Mouse (Mus musculus): ENCODE data around the gene March11. TPM values are rescaled to one million over a fixed set of nuclear protein-coding genes. Genes with fewer than 3 reads are reported as not detected.

March11 gene
- polyA plus RNA-seq, 1 experiment from 2014 or later = 2.2 TPM

- peak; percentile 8 for DNase-seq (ENCODE audit: low spot score)
- H3K4me1 ChIP-seq (replicated peaks) = no peaks in the 10 kb centered on the region
- H3K27me3 ChIP-seq (ENCODE audit: insufficient read depth, poor library complexity, severe bottlenecking) = no peaks in the 10 kb centered on the region
- WGBS = 92% methylated on average over 1 of the region's 1 CpGs
- no peaks in the 10 kb centered on the region for H3K9me3 ChIP-seq
- no peaks in the 10 kb centered on the region for H3K36me3 ChIP-seq
- no peak overlapping the region for H3K27ac ChIP-seq
- no peak overlapping the region for H3K4me3 ChIP-seq
Measured at GRCm38 (mm10) chr15:26327157-26327556, 18.3 kb downstream of the March11 start.

- no peak for DNase-seq (ENCODE audit: low spot score)
Measured at GRCm38 (mm10) chr15:26335791-26336190, 26.9 kb downstream of the March11 start.

GRCm38 (mm10) chr15:26337775-26338174 lies 28.9 kb downstream of the March11 start:
- DNase-seq (ENCODE audit: low spot score) = no peak
- Histone ChIP-seq H3K36me3 (no peaks in the 10 kb centered on the region), H3K27ac (no peak overlapping the region), H3K9me3 (no peaks in the 10 kb centered on the region), H3K27me3 (ENCODE audit: insufficient read depth, poor library complexity, severe bottlenecking) (no peaks in the 10 kb centered on the region), H3K4me1 (replicated peaks) (no peaks in the 10 kb centered on the region), H3K4me3 (no peak overlapping the region)
- 86% methylated on average over 2 of the region's 2 CpGs for WGBS

More at GRCm38 (mm10) chr15:26335791-26336190, 26.9 kb downstream of the March11 start:
- Histone ChIP-seq H3K27me3 (ENCODE audit: insufficient read depth, poor library complexity, severe bottlenecking) (no peaks in the 10 kb centered on the region), H3K27ac (no peak overlapping the region), H3K9me3 (no peaks in the 10 kb centered on the region), H3K36me3 (no peaks in the 10 kb centered on the region), H3K4me3 (no peak overlapping the region), H3K4me1 (replicated peaks) (no peaks in the 10 kb centered on the region)
- 94% methylated on average over 3 of the region's 3 CpGs for WGBS

GRCm38 (mm10) chr15:26338343-26338742 lies 29.5 kb downstream of the March11 start:
- no peak for DNase-seq (ENCODE audit: low spot score)

GRCm38 (mm10) chr15:26340490-26340889 lies 31.6 kb downstream of the March11 start:
- H3K9me3 ChIP-seq = no peaks in the 10 kb centered on the region
- no peak for DNase-seq (ENCODE audit: low spot score)
- H3K27ac ChIP-seq = no peak overlapping the region
- H3K4me3 ChIP-seq = no peak overlapping the region
- no peaks in the 10 kb centered on the region for H3K36me3 ChIP-seq
- no peaks in the 10 kb centered on the region for H3K27me3 ChIP-seq (ENCODE audit: insufficient read depth, poor library complexity, severe bottlenecking)
- 72% methylated on average over 11 of the region's 11 CpGs for WGBS
- no peaks in the 10 kb centered on the region for H3K4me1 ChIP-seq (replicated peaks)

More at GRCm38 (mm10) chr15:26338343-26338742, 29.5 kb downstream of the March11 start:
- H3K4me1 ChIP-seq (replicated peaks) = no peaks in the 10 kb centered on the region
- H3K9me3 ChIP-seq = no peaks in the 10 kb centered on the region
- H3K4me3 ChIP-seq = no peak overlapping the region
- 96% methylated on average over 4 of the region's 4 CpGs for WGBS
- H3K36me3 ChIP-seq = no peaks in the 10 kb centered on the region
- H3K27ac ChIP-seq = no peak overlapping the region
- no peaks in the 10 kb centered on the region for H3K27me3 ChIP-seq (ENCODE audit: insufficient read depth, poor library complexity, severe bottlenecking)

GRCm38 (mm10) chr15:26340966-26341365 lies 32.1 kb downstream of the March11 start:
- H3K36me3 ChIP-seq = no peaks in the 10 kb centered on the region
- H3K9me3 ChIP-seq = no peaks in the 10 kb centered on the region
- no peak overlapping the region for H3K4me3 ChIP-seq
- no peak for DNase-seq (ENCODE audit: low spot score)
- H3K27me3 ChIP-seq (ENCODE audit: insufficient read depth, poor library complexity, severe bottlenecking) = no peaks in the 10 kb centered on the region
- no peaks in the 10 kb centered on the region for H3K4me1 ChIP-seq (replicated peaks)
- WGBS = 91% methylated on average over 6 of the region's 6 CpGs
- no peak overlapping the region for H3K27ac ChIP-seq

GRCm38 (mm10) chr15:26344329-26344728 lies 35.5 kb downstream of the March11 start:
- Histone ChIP-seq H3K4me1 (replicated peaks) (no peaks in the 10 kb centered on the region; the same call in 1 of the 2 replicates), H3K9me3 (no peaks in the 10 kb centered on the region), H3K4me3 (no peak overlapping the region), H3K27me3 (ENCODE audit: insufficient read depth, poor library complexity, severe bottlenecking) (no peaks in the 10 kb centered on the region), H3K36me3 (no peaks in the 10 kb centered on the region), H3K27ac (no peak overlapping the region)
- WGBS = 81% methylated on average over 5 of the region's 5 CpGs
- DNase-seq (ENCODE audit: low spot score) = no peak

GRCm38 (mm10) chr15:26353656-26354055 lies 44.8 kb downstream of the March11 start:
- Histone ChIP-seq H3K9me3 (no peaks in the 10 kb centered on the region), H3K4me1 (replicated peaks) (no peaks in the 10 kb centered on the region), H3K4me3 (no peak overlapping the region), H3K27ac (no peak overlapping the region), H3K36me3 (no peaks in the 10 kb centered on the region), H3K27me3 (ENCODE audit: insufficient read depth, poor library complexity, severe bottlenecking) (no peaks in the 10 kb centered on the region)
- DNase-seq (ENCODE audit: low spot score) = no peak

GRCm38 (mm10) chr15:26365344-26365743 lies 56.5 kb downstream of the March11 start:
- Histone ChIP-seq H3K9me3 (no peaks in the 10 kb centered on the region), H3K27ac (no peak overlapping the region), H3K27me3 (ENCODE audit: insufficient read depth, poor library complexity, severe bottlenecking) (no peaks in the 10 kb centered on the region), H3K36me3 (no peaks in the 10 kb centered on the region), H3K4me1 (replicated peaks) (peaks cover 5% of the 10 kb centered on the region), H3K4me3 (no peak overlapping the region)
- peak; percentile 29 for DNase-seq (ENCODE audit: low spot score)
- 35% methylated on average over 7 of the region's 7 CpGs for whole genome bisulfite sequencing

GRCm38 (mm10) chr15:26366511-26366910 lies 57.7 kb downstream of the March11 start:
- Histone ChIP-seq H3K36me3 (no peaks in the 10 kb centered on the region), H3K27ac (no peak overlapping the region), H3K4me3 (no peak overlapping the region), H3K9me3 (no peaks in the 10 kb centered on the region), H3K4me1 (replicated peaks) (peaks cover 5% of the 10 kb centered on the region), H3K27me3 (ENCODE audit: insufficient read depth, poor library complexity, severe bottlenecking) (no peaks in the 10 kb centered on the region)
- WGBS = 85% methylated on average over 5 of the region's 5 CpGs
- no peak for DNase-seq (ENCODE audit: low spot score)

- Histone ChIP-seq H3K4me1 (replicated peaks) (no peaks in the 10 kb centered on the region), H3K27ac (no peak overlapping the region), H3K36me3 (no peaks in the 10 kb centered on the region), H3K27me3 (ENCODE audit: insufficient read depth, poor library complexity, severe bottlenecking) (no peaks in the 10 kb centered on the region), H3K4me3 (no peak overlapping the region), H3K9me3 (no peaks in the 10 kb centered on the region)
- WGBS = 89% methylated on average over 5 of the region's 5 CpGs
- no peak for DNase-seq (ENCODE audit: low spot score)
Measured at GRCm38 (mm10) chr15:26373759-26374158, 64.9 kb downstream of the March11 start.

GRCm38 (mm10) chr15:26374232-26374631 lies 65.4 kb downstream of the March11 start:
- no peaks in the 10 kb centered on the region for H3K4me1 ChIP-seq (replicated peaks)
- no peaks in the 10 kb centered on the region for H3K9me3 ChIP-seq
- no peaks in the 10 kb centered on the region for H3K36me3 ChIP-seq
- WGBS = 82% methylated on average over 2 of the region's 2 CpGs
- DNase-seq (ENCODE audit: low spot score) = no peak
- H3K27ac ChIP-seq = no peak overlapping the region
- H3K27me3 ChIP-seq (ENCODE audit: insufficient read depth, poor library complexity, severe bottlenecking) = no peaks in the 10 kb centered on the region
- H3K4me3 ChIP-seq = no peak overlapping the region

- no peaks in the 10 kb centered on the region for H3K9me3 ChIP-seq
- WGBS = 85% methylated on average over 3 of the region's 3 CpGs
- no peak overlapping the region for H3K4me3 ChIP-seq
- no peak for DNase-seq (ENCODE audit: low spot score)
- no peaks in the 10 kb centered on the region for H3K4me1 ChIP-seq (replicated peaks)
- H3K36me3 ChIP-seq = no peaks in the 10 kb centered on the region
- no peak overlapping the region for H3K27ac ChIP-seq
- no peaks in the 10 kb centered on the region for H3K27me3 ChIP-seq (ENCODE audit: insufficient read depth, poor library complexity, severe bottlenecking)
Measured at GRCm38 (mm10) chr15:26374946-26375345, 66.1 kb downstream of the March11 start.

GRCm38 (mm10) chr15:26377355-26377754 lies 68.5 kb downstream of the March11 start:
- Histone ChIP-seq H3K9me3 (no peaks in the 10 kb centered on the region), H3K4me1 (replicated peaks) (no peaks in the 10 kb centered on the region), H3K27ac (no peak overlapping the region), H3K27me3 (ENCODE audit: insufficient read depth, poor library complexity, severe bottlenecking) (no peaks in the 10 kb centered on the region), H3K4me3 (no peak overlapping the region), H3K36me3 (no peaks in the 10 kb centered on the region)
- no peak for DNase-seq (ENCODE audit: low spot score)
- 74% methylated on average over 2 of the region's 2 CpGs for WGBS

Measured in hindbrain, embryonic 10.5 days (tissue).